Mouse (Mus musculus) forebrain, postnatal 0 days (tissue): ENCODE results near the gene Uvrag. TPM values are rescaled to one million over a fixed set of nuclear protein-coding genes. Genes with fewer than 3 reads are reported as not detected.

Experiments used
- ATAC-seq: fragments of 200-750 bp; cut with Nextera tagmentation; 2 replicates; pipeline ENCODE4 v1.8.0; 2017; ENCODE audit warnings: mild to moderate bottlenecking, moderate library complexity
- DNase-seq: peaks from one replicate; pipeline ENCODE4 v3.0.0-alpha.2; 2015
- H3K27ac ChIP-seq: fragments of 300-500 bp; sonication (generic); 2 replicates; pipeline ENCODE4 v1.5.1; 2014; ENCODE audit warnings: low read depth, mild to moderate bottlenecking, antibody characterized with exemption, low read length, moderate library complexity, mixed read lengths
- H3K27me3 ChIP-seq: fragments of 300-500 bp; sonication (generic); 2 replicates; pipeline ENCODE4 v1.6.1; 2014; ENCODE audit warnings: mild to moderate bottlenecking, low read length, mixed read lengths; ENCODE audit not compliant: insufficient read depth
- H3K36me3 ChIP-seq: fragments of 300-500 bp; sonication (generic); 2 replicates; pipeline ENCODE4 v1.6.1; 2014; ENCODE audit warnings: mild to moderate bottlenecking, moderate library complexity; ENCODE audit not compliant: insufficient read depth
- H3K4me1 ChIP-seq: fragments of 300-500 bp; sonication (generic); 2 replicates; pipeline ENCODE4 v1.6.1; 2014; ENCODE audit warnings: antibody characterized with exemption; ENCODE audit not compliant: insufficient read depth
- H3K4me2 ChIP-seq: fragments of 300-500 bp; sonication (generic); 2 replicates; pipeline ENCODE4 v1.6.1; 2014; ENCODE audit warnings: low read depth, mild to moderate bottlenecking, moderate library complexity
- H3K4me3 ChIP-seq: fragments of 300-500 bp; sonication (generic); 2 replicates; pipeline ENCODE4 v1.5.1; 2014; ENCODE audit warnings: low read depth, low read length, mixed read lengths
- H3K9ac ChIP-seq: fragments of 300-500 bp; sonication (generic); 2 replicates; pipeline ENCODE4 v1.6.1; 2014; ENCODE audit warnings: mild to moderate bottlenecking
- H3K9me3 ChIP-seq: fragments of 300-500 bp; sonication (generic); 2 replicates; pipeline ENCODE4 v1.6.1; 2016; ENCODE audit warnings: low read length
- CTCF ChIP-seq: sonication (generic); IDR thresholded peaks from 2 replicates; pipeline ENCODE4 v1.5.1; 2016; ENCODE audit warnings: antibody characterized with exemption, control low read depth, low read depth
- WGBS: fragments of 180-500 bp; shearing (Covaris S2); extraction: QIAGEN DNeasy Blood & Tissue Kit; methylation state at CpG from one replicate; pipeline ENCODE4 v1.1.7; 2014; 5-methylcytosine and 5-hydroxymethylcytosine counted together
- polyA plus RNA-seq: library from polyadenylated mRNA; unstranded; fragments of >200 nt; fragmentation: Nextera tagmentation; extraction: Ambion mirVana; gene quantifications from 2 replicates; pipeline ENCODE4 v1.2.1, GENCODE M21; 2015
- total RNA-seq: library from RNA; depleted of rRNA; stranded (reverse); fragments of >200 nt; gene quantifications from 2 replicates; pipeline ENCODE4 v1.2.3, GENCODE M21; 2014

Uvrag gene
- total and polyA plus RNA-seq, 2 experiments from 2014 or later = 18.6 to 18.8 TPM

DNA sequence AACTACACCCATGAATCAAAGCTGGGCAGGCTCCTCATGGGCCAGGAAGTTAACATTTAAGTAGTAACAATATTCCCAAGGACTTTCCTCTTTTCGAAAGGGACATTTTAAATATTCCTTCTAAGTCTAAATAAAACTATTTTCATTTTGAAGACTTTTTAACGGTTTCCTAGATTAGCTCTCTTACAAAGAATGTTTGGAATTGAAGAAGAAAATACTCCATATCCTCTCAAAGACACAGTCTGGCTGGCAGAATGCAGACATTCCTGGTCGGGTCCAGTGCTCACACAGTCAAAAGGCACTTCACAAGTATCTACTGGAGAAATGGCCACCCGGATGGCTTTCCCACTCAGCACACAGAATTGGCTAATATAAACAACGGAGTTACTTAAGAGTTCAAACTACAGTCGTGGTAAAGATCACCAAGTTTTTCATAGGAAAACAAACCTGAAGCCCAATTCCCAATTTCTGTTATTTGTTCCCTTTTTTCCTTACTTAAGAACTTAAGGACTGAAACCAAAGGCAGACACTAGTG lies 9.1 kb downstream of the Uvrag start:
- Histone ChIP-seq H3K27ac (no peak overlapping the region), H3K4me1 (no peaks in the 10 kb centered on the region), H3K9ac (no peak overlapping the region), H3K27me3 (no peaks in the 10 kb centered on the region), H3K4me3 (no peak overlapping the region), H3K4me2 (no peak overlapping the region), H3K36me3 (no peaks in the 10 kb centered on the region), H3K9me3 (no peaks in the 10 kb centered on the region)
- no peak for DNase-seq
- no peak for TF ChIP-seq CTCF
- 77% methylated on average over 6 of the region's 6 CpGs for WGBS
- no peak for ATAC-seq

GRCm38 (mm10) chr7:99128965-99129364 lies 12.0 kb downstream of the Uvrag start:
- Histone ChIP-seq H3K4me3 (no peak overlapping the region), H3K4me1 (no peaks in the 10 kb centered on the region), H3K9ac (no peak overlapping the region), H3K27ac (no peak overlapping the region), H3K27me3 (no peaks in the 10 kb centered on the region), H3K4me2 (no peak overlapping the region), H3K9me3 (no peaks in the 10 kb centered on the region), H3K36me3 (no peaks in the 10 kb centered on the region)
- 96% methylated on average over 8 of the region's 8 CpGs for WGBS
- ATAC-seq = no peak
- no peak for TF ChIP-seq CTCF
- DNase-seq = no peak

DNA sequence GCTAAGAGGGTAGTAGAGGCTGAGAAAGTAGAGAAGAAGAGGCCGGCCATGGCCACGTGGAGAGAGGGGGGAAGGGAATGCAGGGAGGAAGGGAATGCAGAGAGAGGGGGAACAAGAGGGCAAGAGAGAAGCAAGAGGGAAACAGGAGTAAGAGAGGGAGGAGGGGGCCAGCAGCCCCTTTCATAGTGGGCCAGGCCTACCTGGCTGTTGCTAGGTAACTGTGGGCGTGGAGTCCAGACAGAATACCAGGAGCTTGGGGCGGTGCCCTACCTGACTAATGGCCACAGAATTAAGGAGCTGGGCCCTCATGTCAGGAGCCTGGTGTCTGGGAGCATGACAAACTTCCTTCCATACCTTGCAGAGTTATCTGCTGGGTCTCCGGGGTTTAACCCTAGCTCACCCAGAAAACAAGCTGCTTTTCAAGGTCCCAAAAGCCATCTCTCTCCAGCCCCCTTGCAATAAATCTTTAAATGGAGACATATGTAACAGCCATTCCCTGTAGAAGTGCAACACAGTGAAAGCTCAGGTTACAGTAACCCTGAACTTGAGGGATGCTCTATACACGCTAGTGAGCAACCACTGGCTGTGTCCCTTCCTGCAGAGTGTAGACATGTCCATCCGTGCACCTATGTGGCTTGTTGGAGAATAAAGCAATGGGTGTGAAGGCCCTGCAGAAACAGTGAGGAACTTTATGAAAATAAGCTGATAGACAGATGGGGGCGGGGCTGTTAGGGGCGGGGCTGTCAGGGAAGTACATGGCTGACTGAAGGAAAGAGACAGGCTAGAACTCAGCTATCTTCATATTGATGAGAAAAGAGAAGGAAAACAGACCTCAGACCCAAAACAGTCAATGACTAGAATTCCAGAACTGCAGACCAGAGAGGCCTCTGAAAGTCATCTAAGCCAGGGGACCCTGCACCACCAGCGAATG lies 12.7 kb downstream of the Uvrag start:
- no peaks in the 10 kb centered on the region for H3K36me3 ChIP-seq
- H3K9ac ChIP-seq = no peak overlapping the region
- no peaks in the 10 kb centered on the region for H3K9me3 ChIP-seq
- ATAC-seq (no peak), DNase-seq (no peak)
- WGBS = 57% methylated on average over 10 of the region's 10 CpGs
- no peak for TF ChIP-seq CTCF
- H3K27ac ChIP-seq = no peak overlapping the region
- no peaks in the 10 kb centered on the region for H3K4me1 ChIP-seq
- H3K4me3 ChIP-seq = no peak overlapping the region
- no peak overlapping the region for H3K4me2 ChIP-seq
- H3K27me3 ChIP-seq = no peaks in the 10 kb centered on the region

GRCm38 (mm10) chr7:99126057-99126456 lies 14.9 kb downstream of the Uvrag start:
- Histone ChIP-seq H3K4me3 (no peak overlapping the region), H3K9ac (no peak overlapping the region), H3K9me3 (no peaks in the 10 kb centered on the region), H3K27ac (no peak overlapping the region), H3K36me3 (no peaks in the 10 kb centered on the region), H3K4me1 (no peaks in the 10 kb centered on the region), H3K4me2 (no peak overlapping the region), H3K27me3 (no peaks in the 10 kb centered on the region)
- no peak for TF ChIP-seq CTCF
- 51% methylated on average over 8 of the region's 8 CpGs for WGBS
- ATAC-seq (no peak), DNase-seq (no peak)

- Histone ChIP-seq H3K9ac (no peak overlapping the region), H3K4me3 (no peak overlapping the region), H3K27ac (no peak overlapping the region), H3K9me3 (no peaks in the 10 kb centered on the region), H3K36me3 (no peaks in the 10 kb centered on the region), H3K4me1 (no peaks in the 10 kb centered on the region), H3K27me3 (no peaks in the 10 kb centered on the region), H3K4me2 (no peak overlapping the region)
- DNase-seq (no peak), ATAC-seq (no peak)
- WGBS = 59% methylated on average over 5 of the region's 5 CpGs
- TF ChIP-seq CTCF = no peak
Measured at GRCm38 (mm10) chr7:99122651-99123050, 18.3 kb downstream of the Uvrag start.

GRCm38 (mm10) chr7:99120865-99121521 lies 19.9 kb downstream of the Uvrag start:
- Histone ChIP-seq H3K27me3 (no peaks in the 10 kb centered on the region), H3K4me1 (no peaks in the 10 kb centered on the region), H3K4me2 (no peak overlapping the region), H3K36me3 (no peaks in the 10 kb centered on the region), H3K9me3 (no peaks in the 10 kb centered on the region), H3K27ac (no peak overlapping the region), H3K4me3 (no peak overlapping the region), H3K9ac (no peak overlapping the region)
- WGBS = 89% methylated on average over 5 of the region's 5 CpGs
- TF ChIP-seq CTCF = no peak
- ATAC-seq (no peak), DNase-seq (no peak)

DNA sequence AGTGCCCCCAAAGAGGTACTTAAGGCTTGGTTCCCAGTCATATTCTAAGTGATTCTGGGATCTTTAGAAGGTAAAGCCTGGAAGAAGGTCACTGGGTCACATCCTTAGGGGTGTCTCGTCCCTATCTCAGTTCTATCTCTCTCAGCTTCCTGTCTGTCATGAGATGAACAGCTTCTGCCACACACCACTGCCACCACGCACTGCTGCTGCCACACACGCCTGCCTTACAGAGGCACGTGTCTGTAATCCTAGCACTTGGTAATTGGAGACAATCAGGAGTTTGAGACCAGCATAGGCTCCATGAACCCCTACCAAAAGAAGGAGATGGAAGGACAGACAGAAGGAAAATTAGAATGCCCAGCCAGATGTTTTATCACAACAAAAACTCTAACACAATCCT lies 20.9 kb downstream of the Uvrag start:
- Histone ChIP-seq H3K4me2 (no peak overlapping the region), H3K27ac (no peak overlapping the region), H3K9ac (no peak overlapping the region), H3K9me3 (no peaks in the 10 kb centered on the region), H3K4me3 (no peak overlapping the region), H3K36me3 (no peaks in the 10 kb centered on the region), H3K27me3 (no peaks in the 10 kb centered on the region), H3K4me1 (no peaks in the 10 kb centered on the region)
- DNase-seq = no peak
- no peak for TF ChIP-seq CTCF
- 87% methylated on average over 4 of the region's 4 CpGs for WGBS
- ATAC-seq = no peak
